Mouse (Mus musculus): ENCODE data around the gene Setd3.
"Not testable (repeated sequence)": the region's sequence is repeated elsewhere in the genome, so short reads cannot be mapped to it uniquely, and the experiment has no call there.

GRCm38 (mm10) chr12:108108591-108108990 is 70.5 kb downstream of the Setd3 start:
- TF ChIP-seq CTCF (IDR thresholded peaks at IDR 0.05); POLR2A (IDR thresholded peaks at IDR 0.05; ENCODE audit: insufficient read depth, low read depth, low read length): not testable (repeated sequence)

Data from heart, adult 2 months (tissue).